Mouse (Mus musculus) layer of hippocampus, postnatal 36 days (tissue): ENCODE data around the gene Nrde2. TPM values are rescaled to one million over a fixed set of nuclear protein-coding genes. Genes with fewer than 3 reads are reported as not detected.
"Not testable (repeated sequence)": the region's sequence is repeated elsewhere in the genome, so short reads cannot be mapped to it uniquely, and the experiment has no call there.

Experiments
- DNase-seq, 2 experiments: peaks; one replicate each; pipeline ENCODE4 v3.0.0; 2022
- total RNA-seq, 2 experiments: library from RNA; stranded (reverse); gene quantifications; 2 replicates each; pipeline ENCODE4 v1.2.3; 2021

The Nrde2 gene
- total RNA-seq, result 10 to 100 TPM; 19.7 to 20.2 TPM

DNA sequence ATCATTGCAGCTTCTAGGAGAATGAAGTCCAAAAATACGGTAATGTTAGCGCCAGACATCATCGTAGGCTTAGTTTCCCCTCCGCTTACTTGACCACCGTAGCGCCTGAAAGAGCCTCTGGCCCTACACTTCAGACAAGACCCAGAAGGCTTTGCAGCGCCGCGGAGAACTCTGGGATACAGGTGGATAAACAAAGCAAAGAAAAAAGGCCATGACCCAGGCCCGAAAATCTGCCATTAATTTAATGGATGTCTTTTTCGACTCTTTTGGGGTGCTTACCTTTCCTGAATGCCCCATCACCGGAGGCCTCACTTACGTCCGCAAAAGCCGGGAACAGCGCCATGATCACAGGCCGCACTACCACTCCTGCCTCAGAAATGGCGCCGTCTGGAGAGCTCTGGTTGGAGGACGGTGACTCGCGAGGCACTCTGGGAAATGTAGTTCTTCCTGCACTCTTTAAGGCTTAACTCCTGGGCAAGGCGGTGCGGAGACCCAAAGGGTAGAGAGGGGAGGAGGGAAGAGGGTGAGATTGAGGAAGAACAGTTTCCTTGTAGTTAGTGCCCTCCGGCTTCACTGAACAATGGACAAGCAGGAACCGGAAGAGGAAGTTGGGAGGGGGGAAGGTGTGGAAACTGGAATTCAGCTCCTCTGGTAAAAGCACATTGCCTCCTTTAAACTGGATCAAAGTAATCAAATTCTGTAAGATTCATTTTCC lies at the start of gene Nrde2:
Gene Nrde2 (minus strand): TSS at position 393 of the 715 bp plus-strand sequence.
- DNase-seq, result peak; percentile 91

DNA sequence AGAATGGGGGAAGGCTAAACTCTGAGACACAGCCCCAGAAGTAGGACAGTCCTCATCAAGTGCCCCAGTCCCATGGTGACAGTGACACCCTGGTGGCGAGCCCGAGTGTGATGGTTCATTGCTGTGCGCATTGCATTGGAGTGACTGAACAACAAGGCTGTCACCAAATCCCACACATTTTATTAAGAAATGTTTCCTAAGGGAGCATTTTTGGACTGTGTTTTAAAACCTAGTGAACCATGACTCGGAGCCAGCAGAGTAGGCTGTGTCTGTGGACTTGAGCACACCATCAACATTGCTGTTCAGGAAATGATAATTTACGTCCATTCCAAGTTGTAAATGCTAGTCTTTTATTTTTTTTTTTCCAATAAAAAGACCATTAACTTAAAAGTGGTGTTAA lies 47.5 kb upstream of the Nrde2 start:
- no peak for DNase-seq

DNA sequence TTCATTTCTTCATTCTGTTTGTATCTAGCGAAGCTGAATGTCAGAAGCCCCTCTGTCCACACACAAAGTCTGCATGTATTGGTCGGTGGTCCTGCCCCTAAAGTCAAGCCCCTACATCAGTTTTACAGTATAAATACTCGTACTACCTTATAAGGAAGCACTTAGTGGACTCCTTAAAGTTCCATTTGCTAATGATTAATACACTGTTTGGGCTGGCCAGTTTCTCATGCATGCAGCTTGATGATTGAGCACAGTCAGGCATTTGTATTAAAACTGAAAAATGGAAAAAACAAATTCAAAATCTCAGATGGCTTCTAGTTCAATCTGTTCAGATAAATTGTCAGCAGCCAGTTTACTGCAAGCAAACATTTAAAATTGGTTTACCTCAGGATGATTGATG lies 47.1 kb upstream of the Nrde2 start:
- DNase-seq, result no peak

DNA sequence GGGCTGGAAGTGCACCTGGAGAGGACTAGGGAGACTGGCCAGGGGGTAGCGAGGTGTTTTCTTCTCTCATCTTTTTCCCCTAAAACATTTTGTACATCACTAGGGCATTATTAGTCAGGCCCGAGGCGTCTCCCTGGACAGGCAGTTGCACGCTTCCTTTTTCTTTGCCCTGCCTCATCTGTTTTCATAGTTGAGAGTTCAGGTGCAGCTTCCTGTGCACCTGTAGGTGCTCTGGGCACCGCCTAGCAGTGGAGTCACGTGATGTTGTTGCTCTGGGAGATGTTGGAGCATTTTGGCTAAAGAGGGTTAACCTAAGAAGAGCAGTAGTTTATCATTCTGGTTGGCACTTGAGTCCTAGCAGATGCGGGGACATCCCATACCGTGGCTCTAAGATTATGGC lies 45.7 kb upstream of the Nrde2 start:
- DNase-seq, result no peak

DNA sequence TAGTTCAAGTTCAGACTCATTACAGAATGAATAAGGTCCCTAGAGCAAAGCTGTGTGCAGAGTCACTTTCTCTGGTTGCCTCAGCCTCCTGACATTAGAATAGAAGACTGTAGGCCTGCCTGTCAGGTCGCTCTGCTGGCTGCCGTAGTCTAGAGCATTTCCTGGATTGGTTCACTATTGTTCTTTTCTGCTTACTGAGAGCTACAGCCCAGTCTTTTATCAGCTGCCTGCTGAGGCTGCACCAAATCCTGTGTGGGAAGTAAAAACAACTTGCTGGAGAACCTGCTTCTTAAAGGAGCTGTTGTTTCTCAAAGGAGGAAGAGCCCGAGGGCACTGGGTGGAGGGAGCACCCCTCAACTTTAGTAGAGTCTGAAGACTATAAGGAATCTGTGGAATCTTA lies 44.3 kb upstream of the Nrde2 start:
- DNase-seq, result no peak

DNA sequence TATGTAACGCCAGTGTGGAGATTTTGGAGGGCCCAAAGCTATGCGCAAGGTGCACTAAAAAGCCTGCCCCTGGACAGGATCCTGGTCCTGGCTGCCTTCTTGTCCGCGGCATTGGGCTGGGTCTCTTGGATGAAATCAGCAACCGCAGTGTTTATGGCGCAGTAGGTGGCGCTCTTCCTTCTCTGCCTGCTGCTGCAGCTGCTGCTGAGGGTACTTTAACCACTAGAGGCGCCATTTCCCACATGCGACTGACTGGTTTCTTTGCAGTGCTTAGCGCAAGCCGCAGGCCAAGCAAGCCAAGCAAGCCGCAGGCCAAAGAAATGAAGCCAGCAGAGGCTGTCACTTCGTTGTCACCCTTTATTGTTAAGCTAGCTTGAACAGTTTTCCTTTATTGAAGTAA lies 42.4 kb upstream of the Nrde2 start:
- peak; percentile 91 to 92 for DNase-seq

DNA sequence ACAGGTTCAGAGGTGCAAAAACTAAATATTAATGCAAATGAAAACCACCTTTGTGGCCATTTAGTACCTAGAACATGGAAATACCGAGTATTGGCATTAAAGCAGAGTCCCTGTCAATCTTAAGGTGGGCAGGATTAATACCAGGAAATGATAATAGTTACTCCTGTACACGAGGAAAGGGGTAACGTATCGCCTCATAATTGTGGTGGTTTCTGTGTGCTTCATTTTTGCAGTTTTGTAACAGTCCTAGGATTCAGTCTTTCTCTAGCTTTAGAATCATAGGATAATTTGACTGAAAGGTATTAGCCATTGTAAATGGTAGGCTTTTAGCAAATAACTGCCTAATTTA lies 41.9 kb upstream of the Nrde2 start:
- DNase-seq, result no peak

DNA sequence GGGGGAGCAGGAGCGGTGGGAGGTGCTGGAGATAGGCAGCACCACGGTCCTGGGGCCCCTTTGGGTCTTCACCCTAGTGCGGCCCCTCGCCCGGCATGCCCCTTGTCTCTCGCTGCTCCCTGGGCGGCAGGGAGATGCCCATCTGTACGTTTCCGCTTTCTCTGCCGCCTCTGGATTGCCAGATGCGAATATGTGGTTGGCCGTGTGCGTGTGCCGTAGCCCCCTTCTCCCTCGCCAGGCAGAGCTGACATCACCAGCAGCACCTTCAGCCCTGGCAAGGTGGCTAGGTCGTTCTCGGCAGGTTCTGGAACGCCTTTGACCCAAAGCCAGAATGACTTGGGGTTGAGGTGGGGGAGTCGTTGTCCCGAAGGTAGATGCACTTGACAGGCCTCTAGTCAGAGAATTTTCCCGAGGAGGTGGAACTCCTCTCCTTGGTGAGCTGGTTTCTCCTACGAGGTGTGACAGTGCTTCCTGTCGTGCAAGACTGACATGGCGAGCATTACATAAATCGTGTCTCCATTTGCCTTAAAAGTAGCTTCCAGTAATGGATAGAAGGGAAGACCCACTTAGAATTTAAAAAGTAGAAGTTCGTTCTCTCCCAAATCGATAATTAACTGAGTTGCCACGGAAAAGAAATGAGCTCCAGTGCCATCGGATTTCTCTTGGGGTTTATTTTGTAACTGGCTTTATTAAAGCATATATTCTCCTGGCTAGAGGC lies 41.4 kb upstream of the Nrde2 start:
- no peak for DNase-seq

DNA sequence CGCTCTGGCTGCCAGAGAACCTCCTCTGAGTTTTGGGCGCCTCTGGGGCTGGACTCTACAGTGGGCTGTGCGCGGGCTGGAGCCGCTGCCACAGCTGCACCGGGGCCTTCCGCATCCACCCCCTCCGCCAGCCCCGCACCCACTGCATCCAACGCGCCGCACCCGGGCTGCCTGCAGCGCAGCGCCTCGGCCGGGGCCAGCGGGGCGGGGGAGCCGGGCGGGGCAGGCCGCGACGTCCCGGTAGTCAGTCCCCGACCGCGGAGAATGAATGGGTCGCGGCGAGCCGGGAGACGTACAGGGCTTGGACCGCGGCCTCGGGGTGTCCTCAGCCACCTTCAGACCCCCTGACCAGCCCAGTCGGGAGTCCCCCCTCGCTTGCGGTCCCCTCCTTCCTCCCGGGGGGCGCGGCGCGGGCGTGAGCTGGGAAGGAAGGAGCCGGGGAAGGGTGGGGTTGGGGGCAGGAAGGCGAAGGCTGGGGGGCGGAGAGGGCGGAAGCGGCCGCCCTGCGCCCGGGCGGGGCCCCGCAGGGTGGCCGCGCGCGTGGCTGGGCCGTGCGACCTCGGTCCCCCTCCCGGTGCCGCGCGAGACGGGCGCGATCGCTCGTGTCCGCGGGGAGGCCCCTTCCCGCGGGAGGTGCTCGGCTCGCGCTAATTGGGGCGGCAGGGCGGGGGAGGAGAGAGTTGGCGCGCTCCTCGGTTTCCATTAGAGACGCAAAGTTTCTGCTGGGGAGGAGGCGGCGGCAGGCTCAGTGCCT lies 40.6 kb upstream of the Nrde2 start:
- DNase-seq, result peak; percentile 84 to 86

DNA sequence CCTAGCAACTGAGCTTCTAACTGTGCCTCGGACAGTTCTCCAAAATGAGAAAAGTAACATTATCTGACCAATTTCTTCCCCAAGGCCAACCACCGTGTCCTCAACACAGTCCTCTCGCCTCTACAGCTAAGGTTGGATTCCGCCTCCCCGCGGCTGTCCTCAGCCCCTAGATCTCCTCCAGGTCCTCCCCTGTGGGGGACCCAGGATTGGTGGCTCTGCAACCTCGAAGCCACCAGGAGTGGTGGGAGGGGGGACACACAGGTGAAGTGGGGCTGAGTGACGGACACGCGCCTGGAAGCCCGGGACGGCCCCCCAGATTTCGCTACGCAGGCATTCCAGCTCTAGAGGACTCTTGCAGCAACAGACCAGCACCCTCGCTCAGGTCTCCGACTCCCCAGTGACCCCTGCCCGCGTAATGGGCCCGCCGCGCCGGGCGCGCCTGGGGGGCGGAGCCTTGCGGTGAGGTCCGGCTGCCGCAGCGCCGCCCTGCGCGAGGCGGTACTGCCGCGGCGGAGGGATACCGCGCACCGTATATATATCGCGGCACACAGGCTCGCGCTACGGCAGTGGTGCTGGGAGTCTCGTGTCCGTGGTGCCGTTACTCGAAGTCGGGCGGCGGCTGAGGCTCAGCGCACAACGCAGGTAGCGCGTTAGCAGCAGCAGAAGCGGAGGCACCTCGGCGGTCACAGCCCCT lies 39.7 kb upstream of the Nrde2 start, which contains the start of gene Calm1:
Gene Calm1 (plus strand): TSS at position 469 of the 694 bp plus-strand sequence.
- peak; percentile 95 for DNase-seq

DNA sequence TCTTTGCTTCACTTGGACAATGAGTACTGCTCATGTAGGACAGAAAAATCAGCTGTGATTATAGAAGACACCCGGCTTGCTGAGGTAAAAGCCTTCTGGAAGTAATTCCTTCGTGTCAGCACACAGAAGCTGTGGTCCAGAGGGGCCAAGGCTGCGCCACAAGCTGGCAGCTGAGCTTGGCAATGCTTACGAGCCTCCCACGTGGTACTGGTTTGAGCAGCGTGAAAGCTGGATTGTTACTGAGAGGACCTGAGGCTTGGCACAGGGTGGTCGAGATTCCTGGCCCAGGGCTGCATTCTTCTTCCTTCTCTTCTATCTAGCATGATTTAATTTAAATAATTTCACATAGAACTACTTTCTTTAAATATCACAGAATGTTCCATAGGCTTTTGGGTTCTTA lies 37.3 kb upstream of the Nrde2 start:
- no peak for DNase-seq

DNA sequence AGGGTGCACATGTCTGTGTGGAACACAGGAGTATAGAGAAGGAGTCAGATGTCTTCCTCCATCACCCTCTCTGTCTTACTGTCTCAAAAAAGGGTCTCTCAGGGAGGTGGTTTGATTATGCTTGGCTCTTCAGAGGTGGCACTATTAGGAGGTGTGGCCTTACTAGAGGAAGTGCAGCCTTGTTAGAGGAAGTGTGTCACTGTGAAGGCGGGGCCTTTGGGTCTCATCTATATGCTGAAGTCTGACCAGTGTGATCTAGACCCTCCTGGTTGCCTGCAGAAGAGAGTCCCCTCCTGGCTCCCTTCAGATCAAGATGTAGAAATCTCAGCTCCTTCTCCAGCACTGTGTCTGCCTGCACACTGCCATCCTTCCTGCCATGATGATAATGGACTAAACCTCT lies 34.7 kb upstream of the Nrde2 start:
- no peak for DNase-seq

DNA sequence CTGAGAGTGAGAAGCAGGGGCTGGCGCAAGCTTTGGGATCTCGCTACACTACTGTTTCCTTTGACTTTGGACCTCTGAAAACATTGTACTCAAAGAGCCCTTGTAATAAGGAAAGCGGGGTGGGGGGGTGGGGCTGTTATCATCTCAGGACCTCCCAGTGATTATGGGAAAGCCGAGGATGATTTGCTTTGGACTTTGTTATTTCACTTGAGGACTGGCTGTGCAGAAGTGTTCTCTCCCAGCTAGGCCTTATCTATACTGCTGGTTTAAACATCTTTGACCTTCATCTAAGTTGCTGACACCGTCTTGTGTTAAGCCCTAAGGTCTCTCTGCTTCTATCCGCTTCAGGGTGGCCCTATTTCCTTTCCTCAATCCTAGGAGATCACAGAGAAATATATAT lies 31.3 kb upstream of the Nrde2 start:
- DNase-seq, result no peak

DNA sequence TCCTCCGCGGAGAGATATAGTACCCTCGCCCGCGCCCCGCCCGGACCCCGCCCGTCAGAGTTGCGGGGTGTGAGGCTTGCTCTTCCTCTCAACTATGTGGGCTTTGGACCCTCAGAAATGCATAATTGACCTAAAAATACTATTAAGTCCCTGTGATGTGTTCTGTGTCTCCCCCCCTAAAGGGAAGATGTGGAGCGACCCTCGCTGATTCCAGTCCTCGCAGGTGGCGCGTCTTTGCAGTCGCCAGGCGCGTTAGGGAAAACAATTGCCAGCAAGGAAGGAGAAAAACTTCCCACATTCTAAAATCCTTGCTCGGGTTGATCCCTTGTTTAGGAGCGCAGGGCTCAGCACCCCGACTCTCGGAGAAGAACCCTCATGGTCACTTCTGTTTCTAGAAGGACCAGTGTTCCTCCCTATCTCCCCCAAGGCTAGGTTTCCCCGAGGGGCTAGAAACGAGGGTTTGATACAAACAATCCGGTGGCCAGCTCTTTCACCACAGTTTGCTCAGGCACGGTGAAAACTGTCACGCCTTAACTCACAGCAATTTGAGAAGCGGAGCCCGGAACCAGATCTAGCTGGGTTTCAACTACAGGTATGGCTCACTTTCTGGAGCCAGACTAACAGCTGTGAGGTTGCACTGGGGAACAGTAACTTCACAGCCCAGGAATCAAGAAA lies 28.4 kb upstream of the Nrde2 start:
- no peak for DNase-seq

DNA sequence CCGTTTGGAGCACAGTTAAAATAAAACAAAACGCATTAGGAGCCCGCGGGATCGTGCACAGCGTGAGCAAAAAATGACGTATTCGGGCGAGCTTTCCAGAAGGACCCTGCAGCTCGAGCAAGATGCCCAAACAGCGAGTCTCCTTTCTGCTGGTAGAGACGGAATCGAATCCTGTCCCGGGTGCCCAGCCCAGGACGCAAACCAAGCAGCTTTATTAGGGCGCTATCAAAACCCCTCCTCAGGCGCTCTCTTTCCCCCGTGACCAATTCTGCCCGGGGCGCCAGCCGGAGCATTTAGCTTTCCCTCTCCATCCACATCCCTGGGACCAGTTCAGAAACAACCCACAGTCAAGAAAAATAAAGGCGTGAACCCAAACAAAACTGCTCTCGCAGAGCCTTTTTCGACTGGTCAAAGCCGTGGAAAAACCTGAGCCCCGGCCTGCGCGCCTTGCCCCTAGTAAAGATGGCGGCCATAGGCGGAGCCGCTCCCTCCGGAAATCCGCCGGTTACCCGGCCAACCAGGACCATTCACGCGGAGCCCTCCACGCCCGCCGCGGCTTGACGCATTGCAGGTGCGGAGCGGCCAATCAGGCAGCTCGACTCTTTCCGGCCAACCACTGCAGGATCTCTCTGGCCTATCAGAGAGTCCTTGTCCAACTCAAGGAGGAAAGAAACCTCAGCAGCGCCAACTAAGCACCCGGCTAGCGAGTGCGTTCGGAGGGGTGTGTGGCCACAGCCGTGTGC lies 27.7 kb upstream of the Nrde2 start:
- peak; percentile 100 for DNase-seq

DNA sequence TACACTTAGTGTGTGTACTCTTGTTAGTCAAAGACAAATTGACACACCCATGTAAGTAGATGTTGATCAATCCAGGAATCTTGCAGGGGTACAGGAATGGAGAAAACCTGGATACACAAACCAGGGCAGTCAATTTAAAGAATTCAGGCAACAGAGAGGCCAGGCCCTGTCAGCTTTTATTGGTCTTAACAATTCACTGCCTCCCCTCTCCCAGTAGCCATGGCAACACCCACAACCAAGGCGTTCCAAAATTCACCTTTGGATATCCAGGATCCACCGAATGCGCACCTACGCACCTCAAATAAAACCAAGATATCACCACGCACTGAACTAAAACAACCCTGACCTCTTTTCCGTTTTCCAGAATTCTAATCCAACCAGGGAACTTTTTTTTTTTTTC lies 26.9 kb upstream of the Nrde2 start:
- no peak for DNase-seq

DNA sequence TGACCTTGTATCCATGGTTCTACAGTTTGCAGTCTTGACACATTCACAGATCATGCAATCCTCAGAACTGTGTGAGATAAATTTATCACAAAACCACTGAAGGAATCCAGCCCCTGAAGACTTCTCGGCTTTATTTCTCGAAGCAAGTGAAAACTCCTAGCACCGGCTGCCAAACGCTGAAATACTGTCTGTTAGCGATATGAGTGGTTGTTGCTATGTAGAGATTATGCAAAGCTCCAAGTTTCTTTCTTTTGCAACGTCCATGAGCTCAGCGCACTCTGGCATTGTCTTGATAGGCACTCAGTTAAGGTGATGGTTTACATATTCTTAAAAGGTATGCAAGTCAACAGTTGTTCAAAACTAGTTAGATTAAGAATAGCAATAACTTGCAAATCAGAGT lies 26.4 kb upstream of the Nrde2 start:
- no peak for DNase-seq

DNA sequence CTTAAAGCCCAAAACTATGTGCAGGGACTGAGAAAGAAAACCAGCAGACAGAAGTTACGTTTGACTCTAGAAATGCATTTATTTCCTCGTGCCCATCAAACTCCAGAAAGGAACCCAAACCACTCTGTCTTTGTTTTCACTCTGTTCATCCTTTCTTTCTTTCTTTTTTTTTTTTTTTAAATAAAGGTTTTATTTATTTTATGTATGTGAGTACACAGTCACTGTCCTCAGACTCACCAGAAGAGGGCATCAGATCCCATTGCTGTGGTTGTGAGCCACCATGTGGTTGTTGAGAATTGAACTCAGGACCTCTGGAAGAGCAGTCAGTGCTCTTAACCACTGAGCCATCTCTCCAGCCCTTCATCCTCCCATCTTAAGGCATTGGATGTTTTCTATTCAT lies 25.5 kb upstream of the Nrde2 start:
- not testable (repeated sequence) for DNase-seq

DNA sequence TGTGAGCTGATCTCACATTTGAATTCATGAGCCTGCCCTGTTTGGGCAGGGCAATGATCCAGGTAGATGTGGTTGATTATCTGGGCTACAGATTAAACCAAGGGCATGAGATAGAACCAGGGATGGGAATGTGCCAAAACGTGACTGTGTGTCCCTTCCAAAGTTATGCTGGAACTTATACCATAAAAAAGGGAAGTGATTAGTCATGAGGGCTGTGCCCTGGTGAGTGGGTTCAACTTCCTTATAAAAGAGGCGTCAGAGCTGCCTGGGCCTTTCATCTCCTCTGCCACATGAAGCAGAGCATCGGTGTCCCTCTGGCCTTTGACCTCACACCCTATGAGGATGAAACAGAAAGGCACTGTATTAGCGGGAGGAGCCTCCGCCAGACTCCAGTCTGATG lies 24.5 kb upstream of the Nrde2 start:
- no peak for DNase-seq

DNA sequence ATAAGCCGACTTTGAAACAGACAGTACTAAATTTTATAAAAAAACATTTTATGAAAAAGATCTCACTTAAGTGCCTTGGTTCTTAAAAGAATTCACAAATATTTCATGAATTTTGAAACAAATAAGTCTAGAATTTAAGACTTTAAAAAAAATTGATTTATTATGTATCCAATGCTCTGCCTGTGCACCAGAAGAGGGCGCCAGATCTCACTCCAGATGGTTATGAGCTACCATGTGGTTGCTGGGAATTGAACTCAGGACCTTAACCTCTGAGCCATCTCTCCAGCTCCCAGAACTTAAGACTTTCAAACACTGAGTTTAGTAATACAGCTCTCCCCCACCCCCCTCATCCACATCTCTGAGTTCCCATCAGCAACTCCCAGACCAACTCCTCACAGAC lies 23.2 kb upstream of the Nrde2 start:
- no peak for DNase-seq

DNA sequence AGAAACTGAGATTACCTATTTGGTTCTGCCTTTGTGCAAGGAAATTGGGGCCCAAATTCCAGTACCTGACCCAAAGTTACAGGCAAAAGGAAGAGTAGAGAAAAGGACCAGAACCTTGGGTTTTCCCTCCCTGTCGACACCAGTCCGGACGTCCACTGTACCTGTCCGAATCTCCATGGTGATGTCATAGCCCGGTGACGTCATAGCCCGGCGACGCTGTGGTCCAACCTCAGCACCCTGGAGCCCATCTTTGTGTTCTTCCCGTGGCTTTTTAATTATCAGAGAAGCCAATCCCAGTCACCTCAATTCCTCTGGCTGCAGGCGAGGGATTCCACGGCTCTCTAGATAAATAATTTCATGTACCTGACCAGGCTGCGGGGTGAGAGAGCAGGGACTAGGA lies 21.3 kb upstream of the Nrde2 start:
- no peak for DNase-seq
